Mouse (Mus musculus): ENCODE results near the gene Qprt.

- TF ChIP-seq CTCF (IDR thresholded peaks at IDR 0.05; ENCODE audit: low read depth), result no peak
- TF ChIP-seq EP300 (IDR thresholded peaks at IDR 0.05; ENCODE audit: low read depth), result no peak
Observed at GRCm38 (mm10) chr7:127082995-127083394, 39.0 kb downstream of the Qprt start.
